Mouse (Mus musculus) cortical plate, adult 2 months (tissue): ENCODE measurements at regions not wholly inside any gene's neighbourhood (a gene's known extent, or its start where the extent isn't known, plus 50 kb on each side); places are given as distances from the start of the nearest gene placed in this dataset.

ENCODE experiments used
- CTCF ChIP-seq: fragments of 200-500 bp; IDR thresholded peaks from 2 replicates; pipeline ENCODE4 v1.5.1; 2011; ENCODE audit warnings: mild to moderate bottlenecking, control low read depth, low read length; ENCODE audit not compliant: insufficient read depth; ENCODE audit errors: extremely low read depth
- POLR2A ChIP-seq: fragments of 200-500 bp; IDR thresholded peaks from 2 replicates; pipeline ENCODE4 v1.6.1; 2011; ENCODE audit warnings: mild to moderate bottlenecking, low read length, control low read depth; ENCODE audit not compliant: insufficient read depth; ENCODE audit errors: extremely low read depth

- TF ChIP-seq CTCF, result no peak
- TF ChIP-seq POLR2A, result no peak
Observed at GRCm38 (mm10) chr15:62139192-62139591, 1216.4 kb upstream of the A1bg start.
